Mouse (Mus musculus) neural tube, embryonic 14.5 days (tissue): ENCODE data around the gene Pa2g4. TPM values are rescaled to one million over a fixed set of nuclear protein-coding genes. Genes with fewer than 3 reads are reported as not detected.

ENCODE experiments used
- ATAC-seq: fragments of 200-750 bp; cut with Nextera tagmentation; 2 replicates; pipeline ENCODE4 v1.8.0; 2017; ENCODE audit warnings: low read depth, mild to moderate bottlenecking, moderate TSS enrichment, moderate library complexity
- H3K27ac ChIP-seq: fragments of 300-500 bp; sonication (generic); 2 replicates; pipeline ENCODE4 v1.5.1; 2014; ENCODE audit warnings: low read depth, mild to moderate bottlenecking, control low read depth, low read length, moderate library complexity, mixed read lengths
- H3K27me3 ChIP-seq: fragments of 300-500 bp; sonication (generic); 2 replicates; pipeline ENCODE4 v1.6.1; 2014; ENCODE audit warnings: low read length; ENCODE audit not compliant: control insufficient read depth, insufficient read depth
- H3K36me3 ChIP-seq: fragments of 300-500 bp; sonication (generic); 2 replicates; pipeline ENCODE4 v1.6.1; 2014; ENCODE audit warnings: low read length, mixed read lengths; ENCODE audit not compliant: control insufficient read depth, insufficient read depth
- H3K4me1 ChIP-seq: fragments of 300-500 bp; sonication (generic); 2 replicates; pipeline ENCODE4 v1.6.1; 2014; ENCODE audit warnings: low read length; ENCODE audit not compliant: control insufficient read depth, insufficient read depth
- H3K4me2 ChIP-seq: fragments of 300-500 bp; sonication (generic); 2 replicates; pipeline ENCODE4 v1.6.1; 2014; ENCODE audit warnings: mild to moderate bottlenecking, low read depth, low read length, control low read depth
- H3K4me3 ChIP-seq: fragments of 300-500 bp; sonication (generic); 2 replicates; pipeline ENCODE4 v1.5.1; 2014; ENCODE audit warnings: low read depth, low read length, control low read depth, mixed read lengths
- H3K9ac ChIP-seq: fragments of 300-500 bp; sonication (generic); replicated peaks from 2 replicates; pipeline ENCODE4 v1.6.1; 2014; ENCODE audit warnings: low read depth, mild to moderate bottlenecking, control low read depth, low read length, mixed read lengths
- H3K9me3 ChIP-seq: fragments of 300-500 bp; sonication (generic); 2 replicates; pipeline ENCODE4 v1.6.1; 2016; ENCODE audit warnings: low read length; ENCODE audit not compliant: control insufficient read depth
- WGBS: fragments of 180-500 bp; shearing (Covaris S2); extraction: QIAGEN DNeasy Blood & Tissue Kit; methylation state at CpG from one replicate; pipeline ENCODE4 v1.1.7; 2014; 5-methylcytosine and 5-hydroxymethylcytosine counted together
- polyA plus RNA-seq: library from polyadenylated mRNA; unstranded; fragments of >200 nt; fragmentation: Nextera tagmentation; extraction: Ambion mirVana; gene quantifications from 2 replicates; pipeline ENCODE4 v1.2.1, GENCODE M21; 2014

Gene Pa2g4
- polyA plus RNA-seq, 1 experiment from 2014 or later, result 127 TPM

DNA sequence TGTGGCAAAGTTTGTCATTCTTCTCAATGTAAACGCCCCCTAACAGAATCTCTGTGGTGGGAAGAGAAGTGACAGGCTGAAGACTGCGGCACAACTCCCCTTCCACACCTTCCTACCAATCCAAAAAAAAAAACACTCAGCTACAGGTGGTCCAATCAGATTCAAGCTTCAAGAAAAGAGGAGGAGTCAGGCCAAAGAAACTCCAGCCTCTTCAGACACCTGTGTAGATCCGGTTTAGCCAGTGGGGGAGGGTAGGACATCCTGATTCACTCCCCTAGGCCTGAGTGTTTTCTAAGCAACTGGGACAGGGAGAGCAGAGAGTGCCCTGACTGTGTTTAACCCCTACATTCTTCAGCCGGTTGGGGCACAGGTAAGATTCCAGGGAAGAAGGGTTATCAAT, 18.6 kb upstream of the Pa2g4 start:
- Histone ChIP-seq H3K9me3 (no peaks in the 10 kb centered on the region), H3K4me3 (no peak overlapping the region), H3K9ac (no peak overlapping the region), H3K36me3 (no peaks in the 10 kb centered on the region), H3K27ac (no peak overlapping the region), H3K4me2 (no peak overlapping the region), H3K4me1 (no peaks in the 10 kb centered on the region), H3K27me3 (peaks cover 22% of the 10 kb centered on the region)
- WGBS, result 15% methylated on average over 4 of the region's 4 CpGs
- no peak for ATAC-seq

DNA sequence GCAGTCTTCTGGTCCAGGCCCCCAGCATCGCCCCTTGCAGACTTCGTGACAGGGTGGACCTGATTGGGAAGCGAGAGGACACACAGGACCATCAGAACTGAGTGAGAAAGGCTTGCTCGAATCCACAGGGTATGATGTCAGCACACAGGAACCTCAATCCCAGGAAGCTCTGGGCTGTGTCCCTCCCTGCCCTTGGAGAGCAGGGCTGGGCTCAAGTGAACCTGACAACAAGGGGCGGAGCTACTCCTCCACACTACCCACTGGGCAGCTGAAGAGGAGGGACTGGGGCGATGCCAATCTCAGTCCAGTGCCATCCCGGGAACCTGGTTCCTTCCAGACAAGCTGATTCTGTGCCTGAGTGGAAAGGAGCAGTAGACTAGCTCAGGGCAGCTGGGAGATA, 17.9 kb upstream of the Pa2g4 start:
- H3K4me3 ChIP-seq, result no peak overlapping the region
- 26% methylated on average over 7 of the region's 7 CpGs for WGBS
- H3K27ac ChIP-seq, result no peak overlapping the region
- H3K9ac ChIP-seq, result no peak overlapping the region
- no peak for ATAC-seq
- no peaks in the 10 kb centered on the region for H3K9me3 ChIP-seq
- peaks cover 16% of the 10 kb centered on the region for H3K27me3 ChIP-seq
- H3K4me1 ChIP-seq, result no peaks in the 10 kb centered on the region
- H3K36me3 ChIP-seq, result no peaks in the 10 kb centered on the region
- 0 out of 2 replicates have a peak overlapping the region, but pooled peaks have one; percentile 1 for H3K4me2 ChIP-seq

DNA sequence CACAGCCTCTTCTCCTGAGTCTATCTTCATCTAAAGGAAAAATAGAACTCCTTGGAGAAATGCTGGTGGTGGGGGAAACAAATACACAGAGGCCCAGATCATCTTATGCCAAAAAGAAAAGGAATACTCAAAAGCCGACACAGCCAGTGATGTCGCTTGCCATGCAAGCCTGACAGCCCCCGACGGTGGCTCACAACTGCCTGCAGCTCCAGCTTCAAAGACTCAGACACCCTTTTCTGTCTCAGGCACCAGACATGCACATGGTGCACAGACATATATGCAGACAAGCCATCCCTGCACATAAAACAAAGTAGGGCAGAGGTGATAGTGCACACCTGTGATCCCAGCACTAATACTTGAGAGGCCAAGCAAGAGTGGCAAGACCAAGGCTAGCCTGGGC, 13.9 kb upstream of the Pa2g4 start:
- no peaks in the 10 kb centered on the region for H3K27me3 ChIP-seq
- no peak for ATAC-seq
- H3K4me2 ChIP-seq, result no peak overlapping the region
- WGBS, result 87% methylated on average over 4 of the region's 4 CpGs
- no peaks in the 10 kb centered on the region for H3K36me3 ChIP-seq
- H3K4me1 ChIP-seq, result no peaks in the 10 kb centered on the region
- no peak overlapping the region for H3K4me3 ChIP-seq
- no peak overlapping the region for H3K27ac ChIP-seq
- H3K9ac ChIP-seq, result no peak overlapping the region
- H3K9me3 ChIP-seq, result no peaks in the 10 kb centered on the region

DNA sequence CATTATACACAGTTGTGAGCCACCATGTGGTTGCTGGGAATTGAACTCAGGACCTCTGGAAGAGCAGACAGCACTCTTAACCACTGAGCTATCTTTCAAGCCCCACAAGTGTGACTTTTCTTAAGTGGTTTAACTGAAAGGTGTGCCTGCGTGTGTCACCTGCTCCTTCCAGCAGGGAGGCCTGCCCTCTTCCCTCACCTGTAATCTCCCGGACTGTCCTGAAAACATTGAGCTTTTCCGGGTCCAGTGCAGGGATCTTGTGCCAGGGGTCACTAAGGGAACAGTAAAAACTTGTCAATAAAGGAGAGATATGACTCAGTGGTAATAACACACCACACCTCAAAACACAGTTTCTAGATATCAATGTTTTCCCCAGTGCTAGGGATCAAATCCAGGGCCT, 13.5 kb upstream of the Pa2g4 start:
- H3K4me1 ChIP-seq, result no peaks in the 10 kb centered on the region
- no peaks in the 10 kb centered on the region for H3K36me3 ChIP-seq
- no peaks in the 10 kb centered on the region for H3K9me3 ChIP-seq
- no peak overlapping the region for H3K4me2 ChIP-seq
- ATAC-seq, result no peak
- H3K27ac ChIP-seq, result no peak overlapping the region
- no peaks in the 10 kb centered on the region for H3K27me3 ChIP-seq
- 88% methylated on average over 3 of the region's 3 CpGs for WGBS
- H3K9ac ChIP-seq, result no peak overlapping the region
- no peak overlapping the region for H3K4me3 ChIP-seq

DNA sequence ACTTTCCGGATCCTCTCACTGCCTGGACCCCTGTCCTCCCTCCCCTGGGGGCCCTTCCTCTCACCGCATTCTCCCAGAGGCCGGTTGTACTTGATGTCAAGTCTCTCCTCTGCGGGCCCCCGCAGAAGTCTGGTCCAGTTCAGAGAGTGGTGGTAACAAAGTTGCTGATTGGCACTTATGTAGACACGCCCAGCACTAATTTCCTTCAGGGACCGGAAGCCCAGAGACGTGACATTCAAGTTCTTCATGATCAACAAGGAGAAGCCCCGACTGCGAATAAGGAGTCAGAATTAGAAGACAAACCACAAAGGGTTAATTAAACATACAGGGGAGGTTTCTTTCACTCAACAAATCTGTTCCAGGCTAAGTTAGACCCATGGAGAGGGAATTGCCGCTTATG, 12.5 kb upstream of the Pa2g4 start:
- ATAC-seq, result no peak
- H3K4me1 ChIP-seq, result no peaks in the 10 kb centered on the region
- 86% methylated on average over 11 of the region's 11 CpGs for WGBS

DNA sequence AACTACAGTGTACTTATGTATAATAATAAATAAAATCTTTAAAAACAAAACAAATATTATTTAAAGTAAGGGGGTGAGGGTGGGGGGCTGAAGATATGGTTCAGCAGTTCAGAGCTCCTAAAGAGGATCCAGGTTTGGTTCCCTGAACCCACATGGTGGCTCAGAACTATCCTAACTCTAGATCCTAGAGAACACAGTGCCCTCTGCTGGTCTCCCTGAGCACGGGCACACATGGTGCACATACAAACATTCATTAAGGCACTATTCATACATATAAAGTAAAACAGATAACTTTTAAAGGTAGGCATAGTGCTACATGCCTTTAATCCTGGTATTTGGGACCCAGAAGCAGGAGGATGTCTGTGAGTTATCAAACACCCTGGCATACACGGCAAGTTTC, 9.3 kb upstream of the Pa2g4 start:
- Histone ChIP-seq H3K27me3 (no peaks in the 10 kb centered on the region), H3K4me2 (no peak overlapping the region), H3K36me3 (no peaks in the 10 kb centered on the region), H3K9me3 (no peaks in the 10 kb centered on the region), H3K9ac (no peak overlapping the region), H3K4me1 (no peaks in the 10 kb centered on the region), H3K27ac (no peak overlapping the region), H3K4me3 (no peak overlapping the region)
- no peak for ATAC-seq
- 93% methylated on average over 2 of the region's 2 CpGs for WGBS

More for the DNA sequence above, 12.5 kb upstream of the Pa2g4 start:
- no peak overlapping the region for H3K4me2 ChIP-seq
- H3K4me3 ChIP-seq, result no peak overlapping the region
- H3K9me3 ChIP-seq, result no peaks in the 10 kb centered on the region
- H3K27ac ChIP-seq, result no peak overlapping the region
- no peaks in the 10 kb centered on the region for H3K36me3 ChIP-seq
- no peaks in the 10 kb centered on the region for H3K27me3 ChIP-seq
- H3K9ac ChIP-seq, result no peak overlapping the region

DNA sequence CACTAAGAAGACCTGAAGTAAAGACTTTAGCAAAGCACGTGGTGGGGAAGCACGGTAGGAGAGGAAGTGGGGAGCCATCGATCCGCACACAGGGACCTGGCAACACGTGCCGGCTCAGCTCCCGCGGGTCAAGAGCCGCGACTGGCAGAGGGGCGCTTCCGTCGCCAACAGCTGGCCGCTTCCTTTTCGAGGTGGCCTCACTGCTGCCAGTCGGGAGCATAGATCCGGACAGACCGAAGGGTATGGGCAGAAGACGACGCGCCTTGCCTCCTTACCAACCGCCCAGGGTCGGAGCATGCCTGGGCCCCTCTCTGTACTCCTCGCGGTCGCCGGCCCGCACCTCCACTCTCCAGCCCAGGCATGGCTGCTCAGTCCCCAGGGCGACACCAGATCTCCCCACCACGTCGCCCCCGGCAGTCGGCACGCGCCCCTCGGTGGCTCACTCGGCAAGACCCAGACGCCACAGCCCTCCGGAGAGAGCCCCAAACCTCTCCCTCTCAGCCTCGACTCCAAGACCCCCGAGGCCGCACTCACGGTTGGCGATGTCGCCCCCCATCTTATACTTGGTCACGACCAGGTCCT, 490 bp downstream of the Pa2g4 start:
- under 1% methylated on average over 46 of the region's 46 CpGs for WGBS
- H3K36me3 ChIP-seq, result peaks cover 18% of the 10 kb centered on the region
- H3K4me3 ChIP-seq, result peak overlapping the region; percentile 76
- H3K4me2 ChIP-seq, result peak overlapping the region; percentile 82
- H3K27ac ChIP-seq, result peak overlapping the region; percentile 78
- no peaks in the 10 kb centered on the region for H3K9me3 ChIP-seq
- H3K27me3 ChIP-seq, result no peaks in the 10 kb centered on the region
- H3K9ac ChIP-seq, result peak overlapping the region; percentile 84
- peaks cover 9% of the 10 kb centered on the region for H3K4me1 ChIP-seq
- peak; percentile 58 for ATAC-seq

DNA sequence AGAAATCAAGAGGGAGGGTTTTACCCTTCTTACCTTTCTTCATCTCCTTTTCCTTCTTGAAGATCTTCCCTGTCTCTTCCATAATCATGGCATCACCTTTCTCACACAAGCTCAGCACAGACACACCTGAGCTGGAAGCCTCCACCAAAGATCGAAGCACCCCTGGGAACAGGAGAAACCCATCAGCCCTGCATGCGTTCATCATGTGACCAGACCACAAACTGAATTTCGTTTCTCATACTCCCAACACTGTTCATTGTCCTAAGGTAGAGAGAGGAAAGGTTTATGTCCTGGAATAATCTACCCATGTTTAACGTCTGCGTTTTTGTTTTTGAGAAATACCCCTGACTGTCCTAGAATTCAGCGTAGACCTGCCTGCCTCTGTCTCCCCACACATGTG, 2.2 kb downstream of the Pa2g4 start:
- Histone ChIP-seq H3K27me3 (no peaks in the 10 kb centered on the region), H3K9me3 (no peaks in the 10 kb centered on the region), H3K36me3 (peaks cover 30% of the 10 kb centered on the region), H3K4me2 (no peak overlapping the region), H3K9ac (no peak overlapping the region), H3K4me3 (no peak overlapping the region), H3K4me1 (peaks cover 9% of the 10 kb centered on the region), H3K27ac (no peak overlapping the region)
- WGBS, result 90% methylated on average over 6 of the region's 6 CpGs
- no peak for ATAC-seq

DNA sequence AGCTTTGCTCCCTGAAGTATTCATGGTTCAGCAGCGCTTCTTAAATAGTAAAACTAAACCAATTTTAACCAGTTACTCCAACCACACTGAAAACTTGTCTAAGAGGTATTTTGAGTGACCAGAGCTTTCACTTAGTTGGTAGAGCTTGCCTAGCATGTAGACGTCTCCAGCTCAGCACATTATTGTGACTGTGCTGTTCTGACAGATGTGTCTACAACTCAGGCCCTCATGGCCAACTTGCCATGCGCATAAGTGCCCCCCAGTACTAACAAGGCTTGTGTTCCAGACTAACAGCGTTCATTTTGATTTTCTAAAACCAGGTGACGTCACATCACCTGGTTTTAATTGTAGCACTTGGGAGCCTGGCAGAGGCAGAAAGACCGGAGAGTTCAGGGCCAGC, 8.8 kb downstream of the Pa2g4 start:
- no peaks in the 10 kb centered on the region for H3K9me3 ChIP-seq
- WGBS, result 91% methylated on average over 6 of the region's 6 CpGs
- no peaks in the 10 kb centered on the region for H3K4me1 ChIP-seq
- no peaks in the 10 kb centered on the region for H3K27me3 ChIP-seq
- no peak overlapping the region for H3K27ac ChIP-seq
- no peak overlapping the region for H3K4me3 ChIP-seq
- ATAC-seq, result no peak
- H3K36me3 ChIP-seq, result peaks cover 38% of the 10 kb centered on the region
- no peak overlapping the region for H3K9ac ChIP-seq
- no peak overlapping the region for H3K4me2 ChIP-seq
